Mouse (Mus musculus) lung, adult 18-20 months (tissue): ENCODE results near the gene Myadml2.

Experiments
- DNase-seq, 2 experiments: peaks; one replicate each; pipeline ENCODE4 v3.0.0; 2022; ENCODE audit warnings: mixed read lengths in 2 of 2

Gene Myadml2

DNA sequence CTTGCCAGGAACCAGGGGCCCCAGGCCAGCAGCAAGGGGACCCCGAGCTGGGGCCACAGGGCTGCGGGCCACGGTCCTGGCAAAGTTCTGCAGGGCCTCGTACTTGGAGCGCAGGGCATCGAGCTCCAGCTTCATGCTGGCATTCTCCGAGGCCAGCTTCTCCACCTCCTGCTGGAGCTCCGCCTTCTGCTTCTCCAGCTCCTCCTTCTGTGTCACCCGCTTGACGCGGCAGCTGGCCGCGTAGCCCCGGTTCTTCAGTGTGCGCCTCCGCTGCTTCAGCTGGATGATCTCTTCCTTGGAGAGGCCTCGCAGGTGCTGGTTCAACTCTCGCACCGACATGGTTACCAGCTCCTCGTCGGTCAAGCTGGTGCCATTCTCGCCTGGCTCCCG lies 18.6 kb downstream of the Myadml2 start:
- DNase-seq: peak; percentile 56 to 61

- DNase-seq: no peak
Observed at GRCm38 (mm10) chr11:120628601-120629340, 19.2 kb downstream of the Myadml2 start.

DNA sequence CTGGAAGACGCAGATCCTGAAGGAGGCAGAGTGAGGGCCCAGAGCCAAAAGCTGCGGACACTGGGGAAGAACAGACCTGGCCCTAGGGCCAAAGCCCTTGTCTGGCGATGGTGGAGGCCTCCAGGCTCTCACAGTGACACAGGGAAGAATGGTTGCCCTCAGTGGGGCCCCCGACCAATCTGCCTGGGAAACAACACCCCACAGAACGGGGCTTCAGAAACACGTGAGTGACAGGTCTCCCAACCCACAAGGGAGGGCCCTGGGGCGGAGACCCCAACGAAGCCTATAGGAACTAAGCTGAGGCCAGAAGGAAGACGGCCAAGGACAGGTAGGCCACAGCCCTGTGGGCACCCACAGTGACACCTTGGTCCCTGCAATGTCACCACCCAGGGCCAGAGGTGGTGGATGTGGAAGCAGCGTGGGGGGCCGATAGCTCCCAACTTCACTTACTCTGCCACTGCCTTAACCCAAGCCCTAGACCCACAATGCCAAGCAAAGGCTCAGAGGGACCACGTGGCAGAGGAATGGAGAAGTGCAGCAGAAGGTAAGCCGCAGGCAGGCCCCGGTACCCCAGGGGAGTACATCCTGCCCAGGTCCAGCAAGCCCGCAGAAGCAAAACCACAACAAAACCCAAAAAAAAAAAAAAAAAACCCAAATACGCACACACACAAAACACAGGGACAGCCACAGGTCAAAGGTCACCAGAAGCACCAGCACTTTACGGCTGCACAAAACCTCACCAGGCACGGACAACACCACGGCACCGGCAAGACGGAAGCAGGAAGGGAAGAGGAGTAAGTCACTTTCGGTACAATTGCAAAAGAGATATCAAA lies 20.3 kb downstream of the Myadml2 start:
- no peak for DNase-seq

DNA sequence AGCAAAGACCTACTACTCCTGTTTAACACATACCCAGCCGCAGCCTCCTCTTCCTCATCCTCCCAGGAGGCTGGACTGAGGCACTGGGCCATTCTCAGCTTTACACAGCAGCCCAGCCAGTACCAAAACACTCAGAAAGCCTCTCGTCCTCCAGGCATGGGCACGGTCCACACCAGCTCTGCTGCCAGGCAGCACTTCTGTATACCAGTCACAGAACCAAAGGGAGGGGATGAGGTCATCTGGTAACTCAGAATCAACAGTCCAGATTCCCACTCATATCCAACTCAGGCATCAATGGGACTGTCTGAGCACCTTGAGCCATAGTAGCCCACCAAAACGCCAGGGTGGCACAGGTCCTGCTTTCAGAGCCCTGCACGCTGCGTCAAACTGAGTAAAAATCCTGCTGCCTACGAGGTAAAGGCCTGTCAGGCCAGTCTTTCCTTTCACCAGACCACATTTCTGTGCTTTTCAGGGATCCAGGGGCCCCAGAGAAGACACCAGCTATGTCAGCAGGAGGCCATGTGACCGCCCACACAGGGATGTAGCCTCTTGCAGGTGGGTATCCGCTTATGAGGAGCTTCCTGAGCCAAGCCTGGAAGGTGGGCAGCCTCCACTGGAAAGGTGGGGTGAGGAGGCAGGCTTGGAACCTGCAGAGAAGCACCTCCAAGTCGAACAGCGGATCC lies 21.0 kb downstream of the Myadml2 start:
- no peak for DNase-seq

GRCm38 (mm10) chr11:120625152-120625775 lies 22.7 kb downstream of the Myadml2 start, which contains the start of gene Sirt7:
Gene Sirt7, minus strand, starts transcription at chr11:120625240.
- DNase-seq: no peak

- peak; percentile 86 to 88 for DNase-seq
Observed at GRCm38 (mm10) chr11:120624680-120625111, 23.3 kb downstream of the Myadml2 start.

GRCm38 (mm10) chr11:120623961-120624679 lies 23.8 kb downstream of the Myadml2 start:
- DNase-seq: peak; percentile 65 to 75

DNA sequence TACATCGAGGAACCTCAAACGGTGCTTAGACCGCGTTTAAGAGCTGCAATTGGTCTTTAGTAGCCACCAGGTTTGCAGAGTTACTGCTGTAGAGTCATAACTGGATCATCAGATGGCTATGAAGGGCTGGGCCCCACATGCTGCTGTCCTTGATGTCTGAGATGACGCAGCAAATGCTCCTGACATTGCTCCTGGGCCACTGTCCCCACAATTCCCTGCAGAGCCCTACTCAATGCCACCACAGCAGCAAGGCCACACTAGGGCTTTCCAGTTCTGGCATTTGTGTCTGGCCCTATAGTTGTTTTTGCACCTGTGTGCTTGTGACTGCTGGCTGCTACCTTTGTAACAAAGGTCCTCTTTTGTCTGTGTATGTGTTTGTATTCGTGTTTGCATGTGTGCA lies 25.2 kb downstream of the Myadml2 start:
- DNase-seq: no peak

GRCm38 (mm10) chr11:120620195-120620594 lies 27.8 kb downstream of the Myadml2 start:
- DNase-seq: no peak

DNA sequence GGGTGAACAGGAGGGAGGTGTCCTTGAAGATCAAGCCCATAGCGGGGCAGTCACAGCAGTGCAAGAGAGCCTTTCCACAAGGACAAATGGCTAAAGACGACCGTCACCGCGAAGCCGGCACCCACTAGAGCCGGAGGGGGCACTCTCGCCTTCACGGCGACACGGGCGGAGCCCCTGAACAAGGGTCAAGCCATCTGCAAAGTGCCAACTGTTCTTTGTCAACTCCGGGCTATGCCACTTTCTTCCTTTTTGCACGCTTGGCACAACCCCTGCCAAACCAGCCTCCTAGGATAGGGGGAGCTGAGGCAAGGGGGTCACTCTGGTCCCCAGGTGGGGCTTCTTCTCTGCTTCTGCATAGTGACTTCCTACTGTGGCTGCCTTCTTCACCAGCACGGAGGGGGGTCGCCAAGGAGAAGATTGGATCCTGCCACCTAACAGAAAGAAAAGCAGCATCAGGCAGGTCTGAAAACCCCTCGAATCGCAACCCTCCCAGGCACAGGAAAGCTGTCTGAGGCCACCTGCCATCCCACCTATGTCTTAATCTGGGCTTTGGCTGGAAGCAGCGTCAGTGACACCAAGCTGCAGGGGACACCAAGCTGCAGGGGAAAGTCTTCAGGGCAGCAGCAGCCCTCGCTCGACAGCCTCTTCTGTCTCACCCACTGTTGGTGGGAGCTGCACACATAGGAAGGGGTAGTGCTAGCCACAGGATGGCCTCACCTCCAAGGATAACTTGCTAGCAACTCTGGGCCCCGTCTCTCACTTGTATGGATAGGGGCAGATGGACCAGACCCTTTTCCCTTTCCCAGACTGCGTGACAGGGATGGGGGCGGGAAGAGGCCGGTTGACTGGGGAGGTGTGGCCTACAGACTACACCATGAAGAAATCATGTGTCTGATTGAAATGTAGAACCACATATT lies 29.1 kb downstream of the Myadml2 start:
- no peak for DNase-seq

- DNase-seq: peak; percentile 92 to 95
Observed at GRCm38 (mm10) chr11:120617519-120618112, 30.3 kb downstream of the Myadml2 start, which contains the start of gene Pcyt2. Gene Pcyt2, minus strand, starts transcription at chr11:120617936.

- no peak for DNase-seq
Observed at GRCm38 (mm10) chr11:120616617-120617294, 31.2 kb downstream of the Myadml2 start.

- no peak for DNase-seq
Observed at GRCm38 (mm10) chr11:120615606-120616203, 32.3 kb downstream of the Myadml2 start.

- DNase-seq: no peak
Observed at GRCm38 (mm10) chr11:120615167-120615566, 32.8 kb downstream of the Myadml2 start.

- DNase-seq: no peak
Observed at GRCm38 (mm10) chr11:120613976-120614375, 34.0 kb downstream of the Myadml2 start.

GRCm38 (mm10) chr11:120613481-120613972 lies 34.4 kb downstream of the Myadml2 start:
- no peak for DNase-seq

GRCm38 (mm10) chr11:120612763-120613162 lies 35.2 kb downstream of the Myadml2 start:
- peak; percentile 71 to 72 for DNase-seq

GRCm38 (mm10) chr11:120610477-120611046 lies 37.4 kb downstream of the Myadml2 start:
- DNase-seq: no peak

- DNase-seq: no peak
Observed at GRCm38 (mm10) chr11:120609250-120609649, 38.7 kb downstream of the Myadml2 start.
